Mouse (Mus musculus) kidney, adult 2 months (tissue): ENCODE results near the gene Arpp19.

ENCODE experiments used
- CTCF ChIP-seq: fragments of 200-500 bp; conservative IDR thresholded peaks from 2 replicates; pipeline ENCODE4 v1.5.1; 2011; ENCODE audit warnings: low read depth, mild to moderate bottlenecking, control low read depth, low read length, moderate library complexity, mixed read lengths; ENCODE audit not compliant: insufficient read depth, insufficient read length
- POLR2A ChIP-seq: fragments of 200-500 bp; IDR thresholded peaks from one replicate; pipeline ENCODE4 v1.6.1; 2011; ENCODE audit warnings: low read depth, low read length, control low read depth

- no peak for TF ChIP-seq CTCF
- no peak for TF ChIP-seq POLR2A
Measured at GRCm38 (mm10) chr9:75019592-75019991, 17.8 kb upstream of the Arpp19 start.
